Mouse (Mus musculus): ENCODE measurements at regions not wholly inside any gene's neighbourhood (a gene's known extent, or its start where the extent isn't known, plus 50 kb on each side); places are given as distances from the start of the nearest gene placed in this dataset.

DNA sequence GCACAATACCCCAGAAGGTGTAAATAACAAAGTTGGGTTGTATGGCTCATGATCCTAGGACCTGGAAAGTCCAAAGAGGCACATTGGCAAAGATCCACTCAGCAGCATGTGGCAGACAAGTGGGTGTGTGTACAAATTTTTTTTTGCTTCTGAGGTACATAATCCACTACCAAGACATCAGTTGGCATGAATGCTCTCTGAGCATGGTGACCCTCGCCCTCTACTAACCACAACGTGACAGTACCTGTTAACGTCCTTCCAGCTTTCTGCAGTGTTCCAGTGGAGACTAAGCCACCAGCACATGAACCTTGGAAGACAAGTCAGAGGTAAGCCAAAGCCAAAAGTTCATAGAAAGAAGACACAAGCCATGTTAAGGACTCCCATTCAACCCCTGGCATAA lies 188.7 kb upstream of the Foxq1 start:
- Histone ChIP-seq H3K9me3 (replicated peaks; ENCODE audit: control insufficient read depth, low read length) (no peaks in the 10 kb centered on the region), H3K9ac (replicated peaks; ENCODE audit: low read depth, low read length) (no peak overlapping the region), H3K27me3 (ENCODE audit: control insufficient read depth, insufficient read depth, low read length) (no peaks in the 10 kb centered on the region), H3K4me2 (ENCODE audit: low read depth, low read length) (no peak overlapping the region), H3K4me3 (ENCODE audit: low read depth, low read length) (no peak overlapping the region), H3K4me1 (ENCODE audit: control insufficient read depth, insufficient read depth) (no peaks in the 10 kb centered on the region), H3K27ac (ENCODE audit: low read depth) (no peak overlapping the region), H3K36me3 (replicated peaks; ENCODE audit: control insufficient read depth, insufficient read depth, low read length) (no peaks in the 10 kb centered on the region)
- no peak for DNase-seq (ENCODE audit: low spot score)
- 88% methylated on average over 3 of the region's 3 CpGs for WGBS
- TF ChIP-seq CTCF (IDR thresholded peaks at IDR 0.05; ENCODE audit: low read depth) (no peak), EP300 (IDR thresholded peaks at IDR 0.05; ENCODE audit: low read depth) (no peak)
- ATAC-seq (ENCODE audit: insufficient read depth, low read depth) = no peak

DNA sequence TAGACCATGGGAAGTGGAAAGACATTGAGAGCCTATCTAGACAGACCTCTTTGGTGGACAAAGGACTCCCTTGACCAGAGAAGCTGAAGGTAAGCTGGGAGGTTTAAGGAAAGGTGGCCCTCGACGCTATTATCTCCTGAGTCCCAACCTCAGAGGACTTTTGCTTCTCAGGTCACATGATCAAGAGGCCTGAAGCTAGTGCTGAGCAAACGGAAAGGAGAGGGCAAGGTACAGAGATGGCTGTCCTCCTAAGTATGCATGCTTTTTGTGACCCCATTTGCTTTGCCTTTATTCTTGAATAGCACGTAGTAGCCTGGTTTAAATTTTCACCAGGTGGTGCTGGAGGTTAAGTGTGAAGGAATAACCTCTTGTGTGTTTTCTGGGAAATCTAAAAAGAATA lies 186.8 kb upstream of the Foxq1 start:
- H3K4me2 ChIP-seq (ENCODE audit: low read depth, low read length) = no peak overlapping the region
- no peak overlapping the region for H3K4me3 ChIP-seq (ENCODE audit: low read depth, low read length)
- ATAC-seq (ENCODE audit: insufficient read depth, low read depth) (no peak), DNase-seq (ENCODE audit: low spot score) (no peak)
- H3K4me1 ChIP-seq (ENCODE audit: control insufficient read depth, insufficient read depth) = no peaks in the 10 kb centered on the region
- TF ChIP-seq CTCF (IDR thresholded peaks at IDR 0.05; ENCODE audit: low read depth) (no peak), EP300 (IDR thresholded peaks at IDR 0.05; ENCODE audit: low read depth) (no peak)
- H3K9me3 ChIP-seq (replicated peaks; ENCODE audit: control insufficient read depth, low read length) = no peaks in the 10 kb centered on the region
- WGBS = 70% methylated on average over 4 of the region's 4 CpGs
- H3K9ac ChIP-seq (replicated peaks; ENCODE audit: low read depth, low read length) = no peak overlapping the region
- no peaks in the 10 kb centered on the region for H3K36me3 ChIP-seq (replicated peaks; ENCODE audit: control insufficient read depth, insufficient read depth, low read length)
- H3K27me3 ChIP-seq (ENCODE audit: control insufficient read depth, insufficient read depth, low read length) = no peaks in the 10 kb centered on the region
- H3K27ac ChIP-seq (ENCODE audit: low read depth) = no peak overlapping the region

DNA sequence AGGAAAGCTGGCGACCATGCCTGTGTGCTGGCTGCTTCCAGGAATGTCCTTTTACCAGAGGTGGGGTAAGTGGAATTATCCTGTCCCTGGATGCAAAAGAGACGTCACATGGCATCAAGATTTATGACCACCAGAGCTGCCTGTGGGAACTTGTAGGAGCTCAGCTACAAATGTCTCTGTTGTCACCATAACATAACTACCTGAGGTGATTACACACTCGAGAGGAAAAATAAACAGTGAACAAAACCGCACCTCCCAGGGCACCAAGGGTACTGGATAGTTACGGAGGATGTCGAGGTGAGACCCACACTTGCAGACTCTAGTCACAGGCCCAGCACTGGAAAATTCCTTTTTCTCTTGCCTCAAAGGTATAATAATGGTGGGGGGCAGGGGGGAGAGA lies 185.1 kb upstream of the Foxq1 start:
- 68% methylated on average over 6 of the region's 6 CpGs for WGBS
- DNase-seq (ENCODE audit: low spot score) (no peak), ATAC-seq (ENCODE audit: insufficient read depth, low read depth) (no peak)
- TF ChIP-seq CTCF (IDR thresholded peaks at IDR 0.05; ENCODE audit: low read depth) (no peak), EP300 (IDR thresholded peaks at IDR 0.05; ENCODE audit: low read depth) (no peak)
- no peaks in the 10 kb centered on the region for H3K9me3 ChIP-seq (replicated peaks; ENCODE audit: control insufficient read depth, low read length)
- no peak overlapping the region for H3K4me3 ChIP-seq (ENCODE audit: low read depth, low read length)
- H3K4me1 ChIP-seq (ENCODE audit: control insufficient read depth, insufficient read depth) = no peaks in the 10 kb centered on the region
- H3K9ac ChIP-seq (replicated peaks; ENCODE audit: low read depth, low read length) = no peak overlapping the region
- H3K4me2 ChIP-seq (ENCODE audit: low read depth, low read length) = no peak overlapping the region
- H3K36me3 ChIP-seq (replicated peaks; ENCODE audit: control insufficient read depth, insufficient read depth, low read length) = no peaks in the 10 kb centered on the region
- no peaks in the 10 kb centered on the region for H3K27me3 ChIP-seq (ENCODE audit: control insufficient read depth, insufficient read depth, low read length)
- no peak overlapping the region for H3K27ac ChIP-seq (ENCODE audit: low read depth)

DNA sequence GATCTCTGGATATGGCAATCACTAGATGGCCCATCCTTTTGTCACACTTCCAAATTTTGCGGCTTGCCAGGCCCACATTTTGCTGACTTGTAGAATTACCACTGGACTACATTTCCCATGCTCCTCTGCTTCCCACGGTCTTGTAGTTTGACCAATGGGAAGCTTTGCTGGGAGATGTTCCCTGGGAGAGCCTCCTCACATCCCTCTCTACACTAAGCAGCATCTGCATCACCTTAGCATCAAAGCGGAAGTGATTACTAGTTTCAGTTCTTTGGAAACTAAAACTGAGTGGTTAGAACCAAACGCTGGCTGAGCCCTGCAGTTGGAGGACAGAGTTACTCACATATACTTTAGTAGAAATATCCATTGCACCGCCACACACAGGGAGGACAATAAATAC lies 181.9 kb upstream of the Foxq1 start:
- Histone ChIP-seq H3K4me3 (ENCODE audit: low read depth, low read length) (no peak overlapping the region), H3K27me3 (ENCODE audit: control insufficient read depth, insufficient read depth, low read length) (no peaks in the 10 kb centered on the region), H3K9ac (replicated peaks; ENCODE audit: low read depth, low read length) (no peak overlapping the region), H3K4me1 (ENCODE audit: control insufficient read depth, insufficient read depth) (no peaks in the 10 kb centered on the region), H3K27ac (ENCODE audit: low read depth) (no peak overlapping the region), H3K4me2 (ENCODE audit: low read depth, low read length) (no peak overlapping the region), H3K9me3 (replicated peaks; ENCODE audit: control insufficient read depth, low read length) (no peaks in the 10 kb centered on the region), H3K36me3 (replicated peaks; ENCODE audit: control insufficient read depth, insufficient read depth, low read length) (no peaks in the 10 kb centered on the region)
- no peak for ATAC-seq (ENCODE audit: insufficient read depth, low read depth)
- WGBS = 59% methylated on average over 5 of the region's 5 CpGs
- no peak for DNase-seq (ENCODE audit: low spot score)
- TF ChIP-seq CTCF (IDR thresholded peaks at IDR 0.05; ENCODE audit: low read depth) = no peak
- no peak for TF ChIP-seq EP300 (IDR thresholded peaks at IDR 0.05; ENCODE audit: low read depth)

DNA sequence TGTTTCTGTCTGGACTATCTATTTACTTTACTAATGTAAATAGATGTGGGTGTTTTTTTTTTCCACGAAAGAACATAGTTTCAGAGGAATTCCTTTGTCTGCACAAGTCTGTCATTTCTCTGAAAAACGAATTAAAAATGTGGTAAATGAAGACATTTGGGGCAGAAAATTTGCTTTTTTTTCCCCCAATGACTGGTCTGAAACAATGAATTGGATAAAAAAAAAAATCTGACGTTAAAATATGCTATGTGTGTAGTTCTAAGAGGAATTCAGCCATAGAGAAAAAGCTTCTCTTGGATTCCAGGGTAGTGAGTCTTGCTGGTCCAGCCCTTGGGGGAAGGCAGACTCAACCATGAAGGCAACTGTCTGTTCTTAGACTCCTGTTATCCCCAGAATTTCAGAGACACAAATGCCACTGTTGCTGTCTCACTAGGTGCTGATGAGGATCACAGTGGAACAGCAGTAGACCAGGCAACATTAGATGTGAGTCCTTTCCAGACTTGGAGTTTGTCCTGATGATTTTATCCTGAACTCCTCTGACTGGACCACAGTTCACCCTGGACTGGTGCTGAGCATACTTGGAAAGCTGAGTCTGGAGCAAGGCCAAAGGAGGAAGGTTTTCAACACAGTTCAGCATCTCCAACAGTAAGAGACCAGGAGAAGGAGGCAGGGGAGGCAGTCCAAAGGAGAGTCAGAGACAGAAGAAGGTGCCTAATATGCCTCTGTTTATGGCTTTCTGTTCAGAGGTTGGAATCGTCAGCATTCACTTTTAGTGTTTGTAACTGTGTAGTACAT lies 162.3 kb upstream of the Foxq1 start:
- no peak overlapping the region for H3K4me2 ChIP-seq (ENCODE audit: low read depth, low read length)
- DNase-seq (ENCODE audit: low spot score) = no peak
- ATAC-seq (ENCODE audit: insufficient read depth, low read depth) = no peak

More for the DNA sequence above, 162.3 kb upstream of the Foxq1 start:
- Histone ChIP-seq H3K9ac (replicated peaks; ENCODE audit: low read depth, low read length) (no peak overlapping the region), H3K4me1 (ENCODE audit: control insufficient read depth, insufficient read depth) (no peaks in the 10 kb centered on the region), H3K27ac (ENCODE audit: low read depth) (no peak overlapping the region), H3K36me3 (replicated peaks; ENCODE audit: control insufficient read depth, insufficient read depth, low read length) (no peaks in the 10 kb centered on the region), H3K4me3 (ENCODE audit: low read depth, low read length) (no peak overlapping the region), H3K27me3 (ENCODE audit: control insufficient read depth, insufficient read depth, low read length) (no peaks in the 10 kb centered on the region), H3K9me3 (replicated peaks; ENCODE audit: control insufficient read depth, low read length) (no peaks in the 10 kb centered on the region)
- WGBS = 44% methylated on average over 4 of the region's 4 CpGs
- no peak for TF ChIP-seq CTCF (IDR thresholded peaks at IDR 0.05; ENCODE audit: low read depth)
- TF ChIP-seq EP300 (IDR thresholded peaks at IDR 0.05; ENCODE audit: low read depth) = no peak
